Mouse (Mus musculus) spleen, adult 2 months (tissue): ENCODE results near the gene March10.

Experiments
- CTCF ChIP-seq: fragments of 200-500 bp; IDR thresholded peaks from 2 replicates; pipeline ENCODE4 v1.5.1; 2011; ENCODE audit warnings: mild to moderate bottlenecking, inconsistent platforms; ENCODE audit not compliant: insufficient read depth, insufficient read length, insufficient replicate concordance; ENCODE audit errors: extremely low read depth
- POLR2A ChIP-seq: fragments of 200-500 bp; IDR thresholded peaks from 2 replicates; pipeline ENCODE4 v1.6.1; 2011; ENCODE audit warnings: low read depth, low read length, inconsistent platforms

GRCm38 (mm10) chr11:105352152-105352551, 104.4 kb downstream of the March10 start:
- no peak for TF ChIP-seq CTCF
- no peak for TF ChIP-seq POLR2A
